Mouse (Mus musculus): ENCODE results near the gene 4930524B15Rik. TPM values are rescaled to one million over a fixed set of nuclear protein-coding genes. Genes with fewer than 3 reads are reported as not detected.

Gene 4930524B15Rik
- polyA plus RNA-seq (2015; fragmentation: Nextera tagmentation; extraction: Ambion mirVana), result not detected in 2 replicates

- peak within 1 kb of the TSS; percentile 33 for H3K4me3 ChIP-seq
- WGBS, result 36% methylated on average over 49 of the region's 49 CpGs
- peak within 1 kb of the TSS; percentile 27 for H3K9ac ChIP-seq
- no peaks in the 10 kb centered on the region; the same call in 1 of the 2 replicates for H3K27me3 ChIP-seq
- H3K9me3 ChIP-seq, result no peaks in the 10 kb centered on the region
- ATAC-seq (ENCODE audit: borderline replicate concordance, extremely low read depth, low FRiP score, low TSS enrichment), result peak; percentile 14; the same call in 1 of the 2 replicates
- no peak within 1 kb of the TSS for H3K27ac ChIP-seq
- H3K4me2 ChIP-seq, result peak within 1 kb of the TSS; percentile 66
- H3K4me1 ChIP-seq, result no peaks in the 10 kb centered on the region
- no peaks in the 10 kb centered on the region for H3K36me3 ChIP-seq
Observed at GRCm38 (mm10) chr11:31965256-31966134, at the start of gene 4930524B15Rik. 4930524B15Rik (plus strand) TSS chr11:31965592.

DNA sequence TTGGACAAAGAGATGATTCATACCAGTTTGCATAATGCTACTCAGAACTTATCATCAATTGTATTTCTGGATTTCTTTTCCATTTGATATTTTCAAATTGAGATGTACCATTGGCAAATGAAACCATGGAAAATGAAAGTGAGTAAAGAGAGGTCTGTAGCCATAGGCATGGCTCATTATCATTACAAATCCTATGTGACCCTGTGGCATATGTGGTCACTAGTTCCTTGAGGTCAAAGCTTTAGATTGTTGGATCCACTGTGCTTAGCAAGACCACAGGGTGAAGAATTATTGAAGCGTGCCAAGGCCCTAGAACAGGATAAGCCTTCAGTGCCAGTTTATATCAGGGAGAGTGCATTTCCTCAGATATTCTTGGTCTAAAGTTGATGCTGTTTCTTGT is 47.6 kb upstream of the 4930524B15Rik start:
- H3K27ac ChIP-seq, result no peak overlapping the region
- no peaks in the 10 kb centered on the region for H3K4me1 ChIP-seq
- no peak overlapping the region for H3K9ac ChIP-seq
- ATAC-seq (ENCODE audit: borderline replicate concordance, extremely low read depth, low FRiP score, low TSS enrichment), result no peak
- 84% methylated on average over 1 of the region's 1 CpGs for WGBS
- H3K9me3 ChIP-seq, result no peaks in the 10 kb centered on the region
- H3K27me3 ChIP-seq, result no peaks in the 10 kb centered on the region
- H3K36me3 ChIP-seq, result no peaks in the 10 kb centered on the region
- H3K4me3 ChIP-seq, result no peak overlapping the region
- no peak overlapping the region for H3K4me2 ChIP-seq

DNA sequence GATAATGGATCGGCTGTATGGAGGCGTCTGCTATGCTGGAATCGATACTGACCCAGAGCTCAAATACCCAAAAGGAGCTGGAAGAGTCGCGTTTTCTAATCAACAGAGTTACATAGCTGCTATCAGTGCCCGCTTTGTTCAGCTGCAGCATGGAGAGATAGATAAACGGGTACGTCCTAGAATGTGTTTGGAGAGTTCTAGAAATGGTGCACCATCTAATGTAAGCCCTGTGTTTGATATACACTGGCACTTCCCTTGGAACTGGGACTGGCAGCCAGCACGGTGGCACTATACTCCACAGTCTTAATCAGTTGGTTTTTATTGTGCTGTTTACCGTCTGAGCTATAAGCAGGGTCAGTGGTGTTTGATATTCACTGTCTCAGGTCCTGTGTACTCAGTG is 35.3 kb upstream of the 4930524B15Rik start:
- Histone ChIP-seq H3K9ac (no peak overlapping the region), H3K4me2 (no peak overlapping the region), H3K4me1 (no peaks in the 10 kb centered on the region), H3K9me3 (no peaks in the 10 kb centered on the region), H3K27me3 (no peaks in the 10 kb centered on the region), H3K27ac (no peak overlapping the region), H3K4me3 (no peak overlapping the region), H3K36me3 (peaks cover 37% of the 10 kb centered on the region)
- WGBS, result 89% methylated on average over 10 of the region's 10 CpGs
- no peak for ATAC-seq (ENCODE audit: borderline replicate concordance, extremely low read depth, low FRiP score, low TSS enrichment)

DNA sequence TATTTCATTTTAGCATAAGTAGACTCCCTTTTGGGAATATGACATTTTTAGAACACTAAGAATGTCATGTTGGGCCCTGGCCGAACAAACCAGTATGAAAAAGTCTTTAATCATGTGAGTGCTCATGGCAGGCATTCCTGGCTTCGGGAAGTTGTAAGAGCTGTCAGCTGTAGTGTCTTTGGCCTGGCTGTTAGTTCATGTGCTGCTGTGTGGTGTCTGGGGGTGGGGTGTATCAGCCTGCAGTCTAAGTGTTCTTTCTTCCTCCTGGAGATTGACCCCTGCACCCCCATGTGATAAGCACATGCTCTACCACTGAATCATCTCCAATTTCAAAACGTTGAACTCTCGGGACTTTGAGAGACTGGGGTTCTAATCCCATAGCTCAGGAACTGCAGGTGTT is 29.7 kb upstream of the 4930524B15Rik start:
- no peaks in the 10 kb centered on the region for H3K4me1 ChIP-seq
- H3K4me3 ChIP-seq, result no peak overlapping the region
- WGBS, result 23% methylated on average over 4 of the region's 4 CpGs
- H3K36me3 ChIP-seq, result peaks cover 7% of the 10 kb centered on the region
- H3K4me2 ChIP-seq, result no peak overlapping the region
- H3K9me3 ChIP-seq, result no peaks in the 10 kb centered on the region
- H3K27ac ChIP-seq, result no peak overlapping the region
- H3K27me3 ChIP-seq, result no peaks in the 10 kb centered on the region
- no peak overlapping the region for H3K9ac ChIP-seq
- no peak for ATAC-seq (ENCODE audit: borderline replicate concordance, extremely low read depth, low FRiP score, low TSS enrichment)

GRCm38 (mm10) chr11:31936910-31937525 is 28.4 kb upstream of the 4930524B15Rik start:
- H3K4me1 ChIP-seq, result no peaks in the 10 kb centered on the region
- H3K4me3 ChIP-seq, result no peak overlapping the region
- H3K4me2 ChIP-seq, result no peak overlapping the region
- H3K9ac ChIP-seq, result no peak overlapping the region
- H3K9me3 ChIP-seq, result no peaks in the 10 kb centered on the region
- 78% methylated on average over 10 of the region's 10 CpGs for WGBS
- H3K27ac ChIP-seq, result no peak overlapping the region
- H3K36me3 ChIP-seq, result no peaks in the 10 kb centered on the region
- no peaks in the 10 kb centered on the region for H3K27me3 ChIP-seq
- no peak for ATAC-seq (ENCODE audit: borderline replicate concordance, extremely low read depth, low FRiP score, low TSS enrichment)

DNA sequence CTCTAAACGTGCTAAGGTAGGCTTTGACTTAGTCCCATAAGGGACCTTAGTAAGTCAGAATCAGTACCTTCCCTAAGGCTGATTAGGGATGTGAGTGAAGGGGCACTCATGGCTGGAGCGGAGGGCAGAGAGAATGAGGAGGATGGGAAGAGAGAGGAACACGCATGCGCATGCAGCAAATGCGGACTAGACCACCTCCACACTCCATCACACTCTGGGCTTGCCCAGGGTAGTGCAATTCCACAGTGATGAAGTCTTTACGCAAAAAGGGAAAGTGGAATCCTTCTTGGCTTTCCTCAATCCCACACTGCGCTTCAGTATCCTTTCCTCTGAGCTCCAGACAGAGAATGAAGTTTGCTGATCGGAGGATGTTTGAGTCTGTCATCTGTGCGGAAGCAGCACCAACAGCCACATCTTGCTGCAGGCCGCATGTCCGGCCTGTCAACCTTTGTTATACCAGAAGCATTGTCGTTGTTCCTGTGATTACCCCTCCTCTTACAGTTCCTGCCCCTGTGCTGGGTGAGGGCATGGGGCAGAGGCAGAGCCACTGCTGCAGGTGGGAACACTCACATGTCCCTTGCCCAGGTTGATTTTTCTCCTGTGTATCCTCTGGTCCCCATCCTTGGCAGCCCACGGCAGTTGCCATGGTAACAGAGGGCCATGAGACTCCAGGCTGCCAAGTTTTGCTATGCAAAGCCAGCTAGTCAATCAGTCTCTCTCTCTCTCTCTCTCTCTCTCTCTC is 24.3 kb upstream of the 4930524B15Rik start:
- WGBS, result 74% methylated on average over 13 of the region's 13 CpGs
- Histone ChIP-seq H3K36me3 (no peaks in the 10 kb centered on the region), H3K4me2 (no peak overlapping the region), H3K9ac (no peak overlapping the region), H3K27ac (no peak overlapping the region), H3K4me1 (no peaks in the 10 kb centered on the region), H3K27me3 (no peaks in the 10 kb centered on the region), H3K4me3 (no peak overlapping the region), H3K9me3 (no peaks in the 10 kb centered on the region)
- ATAC-seq (ENCODE audit: borderline replicate concordance, extremely low read depth, low FRiP score, low TSS enrichment), result no peak

DNA sequence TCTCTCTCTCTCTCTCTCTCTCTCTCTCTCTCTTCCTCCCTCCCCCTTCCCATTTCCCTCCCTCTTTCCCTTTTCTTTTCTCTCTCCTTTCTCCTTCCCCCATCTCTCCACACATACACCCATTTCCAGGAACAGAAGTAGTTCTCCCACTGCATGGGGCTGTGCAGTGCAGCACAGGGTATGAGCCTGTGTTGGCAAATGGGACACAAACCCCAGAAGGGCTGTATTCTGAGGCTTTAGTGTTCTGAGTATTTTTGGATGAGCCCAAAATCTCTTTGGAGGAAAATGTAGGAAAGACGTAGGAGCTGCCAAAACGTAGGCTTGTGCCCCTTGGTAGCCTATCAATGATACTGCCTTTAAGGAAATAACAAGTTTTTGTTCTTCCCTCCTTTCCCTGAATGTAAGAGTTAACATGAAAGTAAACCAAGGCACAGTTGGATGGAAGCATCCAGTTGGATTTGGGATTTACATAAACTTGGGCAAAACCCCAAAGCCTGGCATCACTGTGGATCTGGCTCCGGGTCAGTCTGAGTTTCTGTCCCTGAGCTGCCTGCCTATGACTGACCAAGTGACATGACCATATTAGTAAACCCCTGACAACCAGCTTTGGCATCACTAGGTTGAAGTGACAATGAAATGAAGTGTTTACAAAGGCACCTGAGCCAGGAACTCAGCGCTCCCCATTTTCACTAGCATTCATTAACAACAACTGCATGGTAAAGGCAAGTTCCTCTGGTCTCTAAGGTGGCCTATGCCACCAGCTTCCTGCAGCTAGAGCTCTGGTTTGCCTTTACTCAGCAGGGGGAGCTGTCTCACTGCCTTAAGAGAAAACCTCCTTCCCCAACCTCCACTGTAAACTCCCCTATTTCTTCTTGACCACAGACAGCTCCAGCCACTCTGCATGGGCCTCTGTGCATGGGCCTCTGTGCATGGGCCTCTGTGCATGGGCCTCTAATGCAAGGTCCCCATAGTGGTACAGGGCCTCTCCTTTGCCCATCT is 23.5 kb upstream of the 4930524B15Rik start:
- WGBS, result 78% methylated on average over 4 of the region's 4 CpGs
- no peak for ATAC-seq (ENCODE audit: borderline replicate concordance, extremely low read depth, low FRiP score, low TSS enrichment)

GRCm38 (mm10) chr11:31945471-31945870 is 19.9 kb upstream of the 4930524B15Rik start:
- Histone ChIP-seq H3K27ac (no peak overlapping the region), H3K9ac (no peak overlapping the region), H3K4me3 (no peak overlapping the region), H3K4me1 (peaks cover 7% of the 10 kb centered on the region), H3K9me3 (no peaks in the 10 kb centered on the region), H3K4me2 (no peak overlapping the region), H3K27me3 (peaks cover 7% of the 10 kb centered on the region; the same call in 1 of the 2 replicates), H3K36me3 (no peaks in the 10 kb centered on the region)
- 72% methylated on average over 3 of the region's 3 CpGs for WGBS
- no peak for ATAC-seq (ENCODE audit: borderline replicate concordance, extremely low read depth, low FRiP score, low TSS enrichment)

More for the DNA sequence above, 23.5 kb upstream of the 4930524B15Rik start:
- Histone ChIP-seq H3K9me3 (no peaks in the 10 kb centered on the region), H3K4me3 (no peak overlapping the region), H3K9ac (no peak overlapping the region), H3K27me3 (no peaks in the 10 kb centered on the region), H3K4me2 (no peak overlapping the region), H3K4me1 (no peaks in the 10 kb centered on the region), H3K36me3 (no peaks in the 10 kb centered on the region), H3K27ac (no peak overlapping the region)

DNA sequence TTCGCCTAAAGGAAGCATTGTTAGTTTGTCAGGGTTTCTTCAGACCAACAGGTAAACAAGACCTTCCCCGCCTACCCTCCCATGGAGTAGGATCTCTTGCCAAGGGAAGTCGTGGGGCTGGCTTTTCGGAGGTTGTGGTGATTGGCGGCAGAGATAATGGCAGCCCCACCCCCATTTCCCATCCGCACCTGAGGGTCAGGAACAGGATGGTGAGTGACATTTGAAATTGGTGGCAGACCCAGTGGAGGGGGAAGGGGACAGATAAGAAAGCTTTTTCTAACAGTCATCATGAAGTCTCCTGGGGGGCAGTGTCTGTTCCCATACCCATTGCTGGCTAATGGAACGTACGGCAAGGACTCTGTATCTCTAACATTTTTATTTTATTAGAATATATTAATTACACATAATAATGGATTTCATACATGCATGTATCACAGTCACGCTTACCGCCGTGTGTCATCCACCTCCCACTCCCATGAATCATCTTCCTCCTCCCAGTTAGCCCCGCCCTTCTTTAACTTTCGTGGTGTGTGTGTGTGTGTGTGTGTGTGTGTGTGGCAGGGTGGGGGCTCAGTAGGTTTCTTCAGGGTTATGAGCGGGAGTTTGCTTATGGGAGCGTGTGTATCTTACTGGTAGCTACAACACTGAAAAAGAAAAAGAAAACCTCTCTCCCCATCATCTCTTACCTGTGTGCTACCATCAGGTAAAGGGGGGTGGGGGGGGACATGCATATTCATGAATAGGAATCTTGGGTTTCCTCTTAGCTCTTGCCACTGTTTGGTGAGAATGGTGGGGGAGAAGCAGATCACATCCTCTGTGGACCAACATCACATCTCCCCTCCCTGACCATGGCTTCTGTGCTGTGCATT is 16.7 kb upstream of the 4930524B15Rik start:
- Histone ChIP-seq H3K36me3 (no peaks in the 10 kb centered on the region), H3K4me3 (peak overlapping the region; percentile 47), H3K27me3 (peaks cover 12% of the 10 kb centered on the region; the same call in 1 of the 2 replicates), H3K4me1 (peaks cover 7% of the 10 kb centered on the region), H3K27ac (no peak overlapping the region), H3K4me2 (peak overlapping the region; percentile 67), H3K9ac (peak overlapping the region; percentile 32; the same call in 1 of the 2 replicates), H3K9me3 (no peaks in the 10 kb centered on the region)
- peak; percentile 63 for ATAC-seq (ENCODE audit: borderline replicate concordance, extremely low read depth, low FRiP score, low TSS enrichment)
- 10% methylated on average over 15 of the region's 15 CpGs for WGBS

DNA sequence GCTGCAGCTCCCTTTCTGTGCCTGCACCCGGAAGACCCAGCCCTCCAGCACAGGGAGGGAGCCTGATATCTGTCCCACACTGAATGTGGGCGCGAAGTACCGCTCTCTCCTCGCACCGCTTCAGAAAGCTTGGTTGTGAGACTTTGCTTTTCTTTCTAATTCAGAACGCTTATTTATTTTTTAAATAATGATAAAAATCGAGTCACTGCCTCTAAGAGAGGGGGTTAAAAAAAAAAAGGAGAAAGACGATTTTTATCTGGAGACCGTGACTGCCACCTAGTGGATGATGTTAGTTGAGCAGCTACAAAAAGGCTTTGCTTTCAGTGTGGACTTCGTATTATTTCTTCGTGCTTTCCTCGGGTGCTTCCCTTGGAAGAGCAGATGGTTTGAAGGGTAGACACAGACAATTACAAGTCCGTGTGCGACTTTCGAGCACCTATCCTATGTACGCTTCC is 16.0 kb upstream of the 4930524B15Rik start:
- H3K27me3 ChIP-seq, result peaks cover 12% of the 10 kb centered on the region; the same call in 1 of the 2 replicates
- under 1% methylated on average over 17 of the region's 17 CpGs for WGBS

More for the DNA sequence above, 16.0 kb upstream of the 4930524B15Rik start:
- peaks cover 7% of the 10 kb centered on the region for H3K4me1 ChIP-seq
- H3K4me3 ChIP-seq, result peak overlapping the region; percentile 47
- no peak overlapping the region for H3K27ac ChIP-seq
- H3K36me3 ChIP-seq, result no peaks in the 10 kb centered on the region
- peak overlapping the region; percentile 67 for H3K4me2 ChIP-seq
- ATAC-seq (ENCODE audit: borderline replicate concordance, extremely low read depth, low FRiP score, low TSS enrichment), result peak; percentile 59; the same call in 1 of the 2 replicates
- no peaks in the 10 kb centered on the region for H3K9me3 ChIP-seq
- peak overlapping the region; percentile 32; the same call in 1 of the 2 replicates for H3K9ac ChIP-seq
